Mouse (Mus musculus) CH12.LX (cell line): ENCODE results near the gene Gm49405.
"Not testable (repeated sequence)": the region's sequence is repeated elsewhere in the genome, so short reads cannot be mapped to it uniquely, and the experiment has no call there.

Source experiments
- CHD2 ChIP-seq: IDR thresholded peaks from 2 replicates; pipeline ENCODE4 v1.6.1; 2011; ENCODE audit warnings: low read length, improper control_type of control experiment
- CTCF ChIP-seq, 2 experiments: IDR thresholded peaks in 1 of 2; conservative IDR thresholded peaks in 1 of 2; 2 replicates each; pipeline ENCODE4 v1.5.1; 2011 to 2012; ENCODE audit warnings: low read depth in 2 of 2, low read length in 2 of 2, improper control_type of control experiment in 1 of 2, inconsistent platforms in 1 of 2, mild to moderate bottlenecking in 1 of 2, moderate library complexity in 1 of 2
- EP300 ChIP-seq: IDR thresholded peaks from 2 replicates; pipeline ENCODE4 v1.6.1; 2011; ENCODE audit warnings: low read length, improper control_type of control experiment
- ETS1 ChIP-seq: conservative IDR thresholded peaks from 2 replicates; pipeline ENCODE4 v1.6.1; 2012; ENCODE audit warnings: low read depth, mild to moderate bottlenecking, inconsistent platforms, low read length, improper control_type of control experiment, moderate library complexity
- POLR2A ChIP-seq: IDR thresholded peaks from 2 replicates; pipeline ENCODE4 v1.6.1; 2011; ENCODE audit warnings: low read depth, mild to moderate bottlenecking, improper control_type of control experiment, low read length

DNA sequence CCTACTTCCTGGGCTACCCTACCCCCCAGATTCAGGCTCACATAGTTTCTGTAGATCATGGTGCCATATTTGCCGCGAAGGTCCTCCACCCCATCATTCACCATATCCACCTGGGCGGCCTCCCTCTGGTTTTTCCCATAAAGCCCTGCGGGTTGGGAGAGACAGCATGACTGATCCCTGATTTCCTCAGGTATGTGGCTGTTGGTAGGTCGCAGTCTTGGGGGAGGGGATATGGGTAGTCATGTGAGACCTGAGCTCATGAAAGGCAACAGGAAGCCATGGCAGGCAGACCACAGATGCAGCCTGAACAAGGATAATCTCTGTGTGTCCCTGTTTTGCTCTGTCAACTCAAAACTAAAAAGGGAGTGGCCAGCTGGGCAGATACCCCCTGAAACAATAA lies 40.5 kb downstream of the Gm49405 start:
- not testable (repeated sequence) for TF ChIP-seq POLR2A; ETS1; EP300; CHD2; CTCF (conservative IDR thresholded peaks at IDR 0.05 in 1 of 2, IDR thresholded peaks at IDR 0.05 in 1 of 2; ENCODE audit: low read depth in 2 of 2, low read length in 2 of 2)
